Mouse (Mus musculus) megakaryocyte-erythroid progenitor cell, adult 5-6 weeks (primary cell): Measurements from ENCODE around the gene Macc1. TPM values are rescaled to one million over a fixed set of nuclear protein-coding genes. Genes with fewer than 3 reads are reported as not detected.
A peak's percentile ranks its signal among the peaks of the same experiment; 100 is the strongest.

Experiments
- ATAC-seq: replicated peaks from 2 replicates; pipeline ENCODE4 v1.8.0; 2016; ENCODE audit warnings: mild to moderate bottlenecking, inconsistent platforms; ENCODE audit not compliant: severe bottlenecking, poor library complexity, low FRiP score, low TSS enrichment
- total RNA-seq, 2 experiments: library from RNA; stranded (forward) in 1 of 2; stranded (reverse) in 1 of 2; fragments of 200-1000, 215-1000 nt in 1 of 2; fragments of >200 nt in 1 of 2; fragmentation: Nextera tagmentation in 1 of 2; gene quantifications; 2 replicates each; pipeline ENCODE4 v1.2.3; 2014 to 2017

Gene Macc1
- total RNA-seq, 2 experiments from 2014 or later, result not detected

DNA sequence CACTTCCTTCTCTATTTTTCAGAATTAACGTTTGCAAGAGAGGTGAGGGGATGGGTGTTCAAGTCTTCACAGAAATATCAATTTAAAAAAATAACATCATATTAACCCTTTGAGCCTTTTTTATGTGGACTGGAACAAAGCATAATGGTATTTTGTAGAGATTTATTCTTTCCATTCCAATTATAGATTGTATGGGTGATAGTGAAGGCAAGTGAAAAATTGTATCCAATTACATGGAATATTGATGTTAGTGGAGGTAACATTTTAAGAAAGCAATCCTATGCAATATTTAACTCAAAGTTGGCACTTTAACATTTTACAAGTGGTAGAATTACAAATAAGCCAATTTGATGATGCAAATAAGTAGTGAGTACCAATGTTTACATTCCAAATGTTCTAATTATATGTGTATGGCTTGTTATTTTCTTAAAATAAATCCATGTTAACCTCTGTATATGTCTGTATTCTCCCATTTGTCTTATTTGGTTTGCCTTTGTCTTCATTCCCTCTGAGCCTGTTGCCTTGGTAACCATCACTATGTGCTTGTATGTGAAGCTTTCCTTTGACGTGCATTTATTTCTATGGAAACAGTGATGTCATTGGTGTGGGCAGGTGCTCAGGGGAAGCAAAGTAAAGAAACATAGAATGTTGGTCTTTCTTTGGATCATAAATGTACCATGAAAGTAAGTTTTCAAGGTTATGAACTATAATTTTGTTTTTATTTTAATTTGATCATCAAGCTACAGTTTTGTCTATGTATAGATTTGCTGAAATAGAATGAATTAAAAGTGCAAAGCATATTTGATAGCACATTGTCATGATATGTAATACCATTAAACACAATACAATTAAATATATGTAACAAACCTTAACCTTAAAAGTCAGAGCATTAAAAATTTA lies 150.2 kb downstream of the Macc1 start:
- no peak for ATAC-seq

DNA sequence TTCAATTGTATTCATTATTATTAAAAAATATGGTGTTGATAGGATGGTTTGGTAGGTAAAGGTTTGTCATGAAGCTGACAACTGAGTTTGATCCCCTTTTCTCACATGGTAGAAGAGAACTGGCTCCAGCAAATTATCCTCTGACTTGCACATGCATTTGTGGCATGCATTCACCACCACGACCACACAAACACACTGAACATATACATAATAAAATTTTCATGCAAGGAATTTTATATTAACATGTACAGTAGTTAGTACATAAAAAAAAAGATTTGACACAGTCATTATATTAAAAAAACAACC lies 150.8 kb downstream of the Macc1 start:
- ATAC-seq, result no peak

DNA sequence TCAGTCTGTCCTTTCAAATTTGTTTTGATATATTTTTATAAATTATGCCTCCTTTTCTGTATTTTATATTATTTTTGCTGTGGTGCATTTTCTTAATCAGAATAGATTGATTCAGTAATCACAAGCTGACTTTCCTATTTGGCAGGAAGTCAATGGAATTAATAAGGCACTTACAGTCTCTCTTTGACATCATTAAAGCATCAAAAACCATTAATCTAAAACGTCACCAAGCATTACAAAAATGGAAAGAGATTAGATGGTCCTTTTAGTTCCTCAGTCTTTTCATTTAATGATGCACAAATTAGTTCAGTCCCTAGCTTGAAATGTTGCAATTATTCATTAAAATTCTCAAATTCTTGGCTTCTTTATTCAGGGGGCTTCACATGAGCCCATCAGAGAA lies 153.6 kb downstream of the Macc1 start:
- no peak for ATAC-seq

DNA sequence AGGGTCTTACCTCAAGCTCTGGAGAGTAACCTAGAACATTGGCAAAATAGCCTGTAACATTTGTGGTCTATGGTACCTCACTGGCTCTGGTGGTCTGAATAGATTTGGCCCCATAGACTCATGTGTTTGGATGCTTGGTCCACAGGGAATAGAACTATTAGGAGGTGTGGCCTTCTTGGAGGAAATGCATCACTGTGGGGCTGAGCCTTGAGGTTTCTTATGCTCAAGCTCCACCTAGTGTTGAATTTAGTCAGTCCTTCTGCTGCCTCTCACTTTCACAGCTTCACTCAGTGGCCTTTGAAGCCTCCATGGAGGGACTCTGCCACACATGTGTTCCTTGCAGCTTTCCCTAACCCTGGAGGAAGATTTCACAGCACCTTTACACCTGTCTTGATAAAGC lies 156.2 kb downstream of the Macc1 start:
- ATAC-seq, result peak; percentile 99

GRCm38 (mm10) chr12:119483296-119483695 lies 169.2 kb downstream of the Macc1 start:
- no peak for ATAC-seq

GRCm38 (mm10) chr12:119483922-119484631 lies 170.0 kb downstream of the Macc1 start:
- ATAC-seq, result no peak

GRCm38 (mm10) chr12:119511145-119511544 lies 197.1 kb downstream of the Macc1 start:
- no peak for ATAC-seq

Other genes with a start within 250 kb of the Macc1 start
- 1.1 TPM in 1 of 2 replicates, not detected in the other for gene Itgb8, start 75.5 kb upstream of the Macc1 start, total RNA-seq (2014; fragmentation: Nextera tagmentation)
- gene Itgb8, start 75.5 kb upstream of the Macc1 start, total RNA-seq (2017), result 0.09 TPM in 1 of 2 replicates, not detected in the other